Mouse (Mus musculus) olfactory bulb, adult 2 months (tissue): ENCODE measurements around the gene Akap1.
"Not testable (repeated sequence)": the region's sequence is repeated elsewhere in the genome, so short reads cannot be mapped to it uniquely, and the experiment has no call there.

ENCODE experiments used
- CTCF ChIP-seq: fragments of 200-500 bp; IDR thresholded peaks from 2 replicates; pipeline ENCODE4 v1.5.1; 2012; ENCODE audit warnings: low read depth, mild to moderate bottlenecking, low read length, moderate library complexity; ENCODE audit not compliant: insufficient read depth
- POLR2A ChIP-seq: fragments of 200-500 bp; IDR thresholded peaks from 2 replicates; pipeline ENCODE4 v1.6.1; 2012; ENCODE audit warnings: mild to moderate bottlenecking, low read depth, low read length, moderate library complexity; ENCODE audit not compliant: insufficient read depth

- not testable (repeated sequence) for TF ChIP-seq CTCF, POLR2A
These were observed 26.5 kb upstream of the Akap1 start for GRCm38 (mm10) chr11:88890904-88891303.
